Mouse (Mus musculus) spleen, embryonic (tissue): Measurements from ENCODE around the gene Mboat2.

Source experiments
- CTCF ChIA-PET: fragments of 350-600 bp; sonication (Branson Sonifier 250); formaldehyde crosslinking; loops from one replicate; lab custom pipeline; 2022; lab: Charles Lee

The Mboat2 gene

DNA sequence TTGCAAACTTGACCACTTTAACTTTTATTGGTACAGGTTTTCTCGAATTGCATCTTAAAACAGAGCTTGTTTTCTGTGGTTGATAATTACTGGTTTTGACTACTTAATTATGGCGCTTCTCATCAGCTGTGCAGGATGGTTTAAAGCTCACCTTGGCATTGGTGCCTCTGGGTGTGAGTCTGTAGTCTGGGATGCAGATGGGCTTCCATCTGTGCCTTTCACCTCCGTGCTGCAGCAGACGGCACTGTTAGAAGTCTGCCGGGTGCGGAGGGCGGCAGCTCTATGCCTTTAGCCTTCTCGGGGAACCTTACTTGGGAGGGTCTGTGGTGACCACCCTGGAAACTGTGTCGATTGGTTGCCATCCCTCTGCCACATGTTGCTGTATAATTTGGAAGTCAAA is 29.8 kb downstream of the Mboat2 start:
- CTCF ChIA-PET, result no interaction called here

DNA sequence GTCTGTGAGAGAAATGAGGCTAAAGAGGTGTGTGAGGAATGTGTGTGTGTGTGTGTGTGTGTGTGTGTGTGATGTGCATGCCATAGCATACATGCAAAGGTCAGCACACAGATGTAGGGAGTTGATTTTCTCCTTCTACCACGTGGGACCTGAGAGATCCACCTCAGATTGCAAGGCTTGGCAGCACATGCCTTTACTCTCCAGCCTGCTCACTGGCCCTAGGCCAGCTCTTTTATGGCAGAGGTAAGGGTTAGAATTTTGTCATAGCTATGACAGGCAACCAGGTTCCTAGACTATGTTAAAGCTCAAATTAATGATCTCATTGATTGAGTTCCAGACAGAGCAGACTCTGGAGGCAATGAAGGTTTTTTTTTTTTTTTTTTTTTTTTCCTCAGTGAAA is 33.1 kb downstream of the Mboat2 start:
- CTCF ChIA-PET, result interaction anchor here (0.6 kb wide), 2 partner anchors 17 to 261 kb away, joined by 3 to 10 read pairs; no protein-coding TSS in a partner anchor

DNA sequence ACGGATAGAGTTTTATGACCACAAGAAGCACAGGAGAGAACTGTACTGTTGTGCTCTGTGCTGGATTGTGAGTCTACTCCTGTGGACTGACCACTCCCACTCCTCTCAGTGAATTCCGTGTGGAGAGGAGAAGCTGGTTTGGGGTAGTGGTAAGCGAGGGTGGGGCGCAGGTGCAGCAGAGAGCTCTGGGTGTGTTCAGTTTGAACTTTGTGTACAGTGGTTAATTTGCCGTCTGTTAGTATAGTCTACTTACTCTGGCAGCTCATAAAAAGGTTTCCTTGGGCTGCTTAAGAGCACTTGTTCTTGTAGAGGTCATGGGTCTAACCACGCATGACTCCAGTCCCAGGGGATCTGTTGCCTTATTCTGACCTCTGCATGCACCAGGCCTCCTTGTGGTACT is 36.0 kb downstream of the Mboat2 start:
- CTCF ChIA-PET, result no interaction called here

DNA sequence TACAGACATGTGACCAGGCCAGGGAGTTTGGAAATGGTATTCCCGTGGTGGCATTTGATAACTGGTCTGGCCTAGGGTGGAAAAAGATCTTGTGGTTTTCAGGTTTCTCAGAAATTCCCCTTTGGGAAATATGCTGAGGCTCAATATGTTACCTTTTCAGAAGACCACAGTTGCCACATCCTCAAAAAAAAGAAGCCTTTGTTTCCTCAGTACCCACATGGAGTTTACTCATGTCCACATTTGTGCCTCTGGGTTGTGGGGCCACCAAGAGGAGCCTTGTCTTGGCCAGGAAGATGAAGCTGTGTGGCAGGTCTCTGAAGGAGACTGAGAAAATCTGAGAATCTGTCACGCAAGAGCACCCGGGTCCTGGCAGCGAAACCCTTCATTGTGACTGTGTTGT is 38.0 kb downstream of the Mboat2 start:
- CTCF ChIA-PET, result no interaction called here

DNA sequence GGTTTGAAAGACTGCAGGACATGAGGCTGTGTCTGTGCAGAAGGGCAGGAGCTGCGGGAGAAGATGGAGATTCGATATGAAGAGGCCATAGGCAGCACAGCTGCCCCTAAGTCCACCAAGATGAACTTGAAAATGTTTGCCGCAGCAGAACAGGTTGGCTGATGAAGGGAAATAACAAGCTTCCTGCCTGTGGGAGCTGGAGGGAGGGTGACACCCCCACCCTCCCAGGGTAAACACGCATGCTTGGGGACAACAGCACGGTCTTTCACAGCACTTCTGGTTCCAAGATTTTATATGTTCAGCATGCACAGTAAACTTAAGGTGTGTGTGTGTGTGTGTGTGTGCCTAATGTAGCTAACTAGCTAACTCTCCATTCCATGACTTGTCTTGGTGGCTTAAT is 38.6 kb downstream of the Mboat2 start:
- CTCF ChIA-PET, result no interaction called here

- CTCF ChIA-PET, result no interaction called here
Measured at GRCm38 (mm10) chr12:24870901-24871300, 40.2 kb downstream of the Mboat2 start.

DNA sequence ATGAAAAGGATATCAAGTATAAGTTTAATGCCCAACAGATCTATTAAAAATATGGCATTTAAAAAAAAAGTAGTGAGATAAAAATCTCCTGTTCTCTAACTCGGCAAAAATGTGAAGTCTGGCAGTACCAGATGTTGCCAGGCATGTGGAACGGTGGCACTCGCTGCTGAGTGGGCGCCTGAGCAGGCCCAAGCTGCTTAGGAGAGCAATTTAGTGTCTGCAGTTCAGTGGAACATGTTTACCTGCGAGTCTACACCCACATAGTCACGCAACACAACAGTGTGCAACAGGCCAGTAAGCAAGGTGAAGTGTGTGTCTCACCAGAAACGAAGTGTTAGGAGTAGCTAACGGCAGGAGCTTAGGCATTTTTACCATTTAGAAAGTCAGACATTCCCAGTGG is 41.6 kb downstream of the Mboat2 start:
- CTCF ChIA-PET, result no interaction called here

DNA sequence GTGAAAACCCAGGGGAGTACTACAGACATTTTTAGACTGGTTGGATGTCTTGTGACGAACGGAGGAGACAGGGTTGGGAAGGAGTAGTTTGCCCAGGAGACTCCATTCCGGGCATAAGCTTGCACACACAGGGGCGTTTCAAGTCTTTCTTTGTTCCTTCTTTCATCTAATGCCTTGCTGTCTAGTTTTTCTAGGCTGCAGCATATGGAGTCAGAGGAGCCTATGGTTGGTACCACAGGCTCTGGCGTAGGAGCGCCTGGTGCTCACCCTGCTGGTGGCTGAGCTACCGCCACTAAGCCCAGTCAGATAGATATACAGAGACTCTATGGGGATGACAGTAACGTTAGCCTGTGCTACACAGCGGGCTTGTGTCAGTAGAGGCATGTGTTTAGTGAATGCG is 42.0 kb downstream of the Mboat2 start:
- CTCF ChIA-PET, result no interaction called here

- CTCF ChIA-PET, result no interaction called here
Measured at GRCm38 (mm10) chr12:24875908-24876307, 45.2 kb downstream of the Mboat2 start.

DNA sequence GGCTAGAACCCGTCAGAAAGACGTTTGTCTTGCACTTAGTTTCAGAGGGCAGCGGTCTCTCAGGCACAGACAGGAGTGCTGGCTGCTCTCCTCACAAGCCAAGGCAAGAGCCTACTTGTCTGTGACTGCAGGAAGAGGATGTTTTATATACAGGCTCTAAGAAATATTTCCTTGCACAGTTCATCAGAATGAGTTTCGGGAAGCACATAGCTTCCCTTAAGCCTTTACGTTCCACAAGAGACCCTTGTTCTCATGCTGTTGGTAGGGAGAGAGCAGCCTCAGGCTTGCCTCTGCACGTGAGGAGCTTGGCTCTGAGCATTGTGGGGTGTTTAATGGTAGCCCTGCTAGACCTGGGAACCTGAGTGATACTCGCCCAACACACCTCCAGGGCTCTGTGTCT is 46.6 kb downstream of the Mboat2 start:
- CTCF ChIA-PET, result no interaction called here

- CTCF ChIA-PET, result no interaction called here
Measured at GRCm38 (mm10) chr12:24878090-24878489, 47.4 kb downstream of the Mboat2 start.

DNA sequence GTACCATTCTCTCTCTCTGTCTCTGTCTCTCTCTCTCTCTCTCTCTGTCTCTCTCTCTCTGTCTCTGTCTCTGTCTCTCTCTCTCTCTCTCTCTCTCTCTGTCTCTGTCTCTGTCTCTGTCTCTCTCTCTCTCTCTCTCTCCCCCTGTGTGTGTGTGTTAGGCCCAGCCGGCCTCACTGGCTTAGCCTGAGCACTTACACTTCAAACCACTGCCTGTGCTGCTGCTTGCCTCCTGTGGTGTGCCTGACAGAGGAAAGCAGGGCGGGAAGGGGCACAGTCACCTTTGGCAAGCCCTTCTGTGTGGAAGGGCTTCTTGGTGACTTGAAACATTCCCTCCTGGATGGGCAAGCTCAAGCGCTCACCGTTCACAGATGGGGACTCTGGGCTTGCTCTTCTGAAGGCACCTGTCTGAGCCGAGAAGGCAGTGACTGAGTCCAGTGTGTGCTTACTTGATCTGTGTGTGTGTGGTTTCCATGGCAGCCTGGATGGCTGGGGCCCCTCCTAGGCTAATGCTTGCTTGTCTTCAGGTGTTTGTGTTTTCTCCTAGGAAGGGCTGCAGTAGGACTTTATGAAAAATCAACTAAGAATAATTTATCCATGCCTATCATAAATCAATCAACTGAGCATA is 48.2 kb downstream of the Mboat2 start:
- CTCF ChIA-PET, result no interaction called here

GRCm38 (mm10) chr12:24879613-24880029 is 48.9 kb downstream of the Mboat2 start:
- CTCF ChIA-PET, result no interaction called here

DNA sequence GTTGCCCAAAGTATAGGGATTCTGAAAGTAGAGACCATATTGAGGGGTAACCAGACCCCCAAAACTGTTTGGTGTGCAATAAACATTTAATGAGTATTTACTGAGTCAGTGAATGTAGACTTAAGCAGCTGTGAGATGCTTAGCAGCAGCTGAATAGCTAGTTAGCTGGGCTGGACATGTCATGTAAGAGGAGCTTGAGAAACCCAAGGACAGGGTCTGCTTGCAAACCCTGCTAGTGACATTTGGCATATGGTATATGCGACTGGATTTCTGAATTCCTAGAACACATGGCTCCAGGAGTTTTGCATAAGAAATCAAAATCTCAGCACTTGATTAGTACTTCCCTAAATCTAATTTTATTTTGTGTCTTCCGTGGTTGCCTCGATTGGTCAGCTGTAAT is 52.6 kb downstream of the Mboat2 start:
- CTCF ChIA-PET, result no interaction called here

- CTCF ChIA-PET, result no interaction called here
Measured at GRCm38 (mm10) chr12:24886800-24887199, 56.1 kb downstream of the Mboat2 start.

GRCm38 (mm10) chr12:24889371-24890051 is 58.8 kb downstream of the Mboat2 start:
- CTCF ChIA-PET, result no interaction called here

DNA sequence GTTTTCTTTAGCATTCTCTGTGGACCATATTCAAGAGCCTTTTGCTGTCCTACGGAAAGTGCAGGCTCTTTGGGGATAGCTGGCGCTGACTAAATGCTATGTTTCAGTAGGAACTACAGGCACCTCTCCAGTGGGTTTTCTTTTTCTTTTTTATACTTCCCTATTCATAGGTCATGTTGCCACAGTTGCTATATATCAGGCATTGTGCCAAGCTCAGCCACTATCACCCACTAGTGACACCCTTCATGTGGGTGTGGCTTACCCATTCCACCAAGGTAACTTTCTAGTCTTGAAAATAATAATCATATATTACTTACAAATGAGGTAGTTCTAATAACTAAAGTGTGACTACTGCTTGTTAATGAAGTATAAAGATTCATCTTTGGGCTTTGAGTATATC is 59.5 kb downstream of the Mboat2 start:
- CTCF ChIA-PET, result no interaction called here

DNA sequence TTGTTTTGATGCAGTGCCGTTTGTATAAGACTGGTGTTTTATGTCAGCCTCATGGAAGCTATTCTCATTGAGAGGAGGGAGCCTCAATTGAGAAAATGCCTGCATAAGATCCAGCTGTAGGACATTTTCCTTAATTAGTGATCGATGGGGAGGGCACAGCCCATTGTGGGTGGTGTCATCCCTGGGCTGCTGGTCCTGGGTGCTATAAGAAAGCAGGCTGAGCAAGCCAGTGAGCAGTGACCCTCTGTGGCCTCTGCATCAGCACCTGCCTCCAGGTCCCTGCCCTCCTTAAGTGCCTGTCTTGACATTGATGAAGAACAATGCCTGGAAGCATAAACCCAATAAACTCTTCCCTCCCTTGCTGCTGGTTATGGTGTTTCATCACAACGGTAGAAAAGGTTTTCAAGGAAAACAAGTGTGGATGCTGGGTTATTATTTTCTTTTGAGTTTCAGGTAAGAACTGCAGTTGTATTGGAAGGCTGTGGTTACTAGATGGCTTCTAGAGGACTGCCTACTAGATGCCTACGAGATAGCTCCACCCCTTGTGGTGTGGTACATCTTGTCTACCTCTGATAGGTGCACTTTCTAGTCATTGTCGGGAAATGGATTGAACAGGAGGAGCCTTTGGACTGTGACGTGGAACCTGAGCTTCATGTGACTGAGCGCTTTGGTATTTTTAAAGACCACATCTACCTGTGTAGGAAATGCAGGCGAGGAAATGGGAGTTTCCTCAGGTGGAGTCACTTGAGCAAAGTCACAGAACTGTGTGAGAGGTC is 60.2 kb downstream of the Mboat2 start:
- CTCF ChIA-PET, result no interaction called here

DNA sequence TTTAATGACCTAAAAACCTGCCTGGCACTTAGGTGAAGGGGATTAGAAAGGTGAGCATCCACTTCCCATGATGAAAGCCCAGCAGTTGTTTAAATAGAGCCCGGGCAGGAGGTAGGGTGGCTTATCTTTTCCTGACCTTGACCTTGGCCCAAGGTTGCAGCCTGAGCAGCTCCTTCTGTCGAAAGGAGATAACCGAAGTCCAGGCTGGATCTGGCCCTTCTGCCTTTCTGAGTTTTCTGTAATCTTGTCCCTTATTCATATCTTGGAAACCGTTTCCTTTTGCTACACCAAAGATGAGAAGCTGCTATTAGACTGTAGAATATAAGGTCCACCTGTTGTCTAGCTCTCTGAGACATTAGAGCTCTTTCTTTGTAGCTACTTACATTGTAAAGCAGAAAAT is 61.9 kb downstream of the Mboat2 start:
- CTCF ChIA-PET, result no interaction called here

GRCm38 (mm10) chr12:24893777-24894468 is 63.2 kb downstream of the Mboat2 start:
- CTCF ChIA-PET, result no interaction called here

DNA sequence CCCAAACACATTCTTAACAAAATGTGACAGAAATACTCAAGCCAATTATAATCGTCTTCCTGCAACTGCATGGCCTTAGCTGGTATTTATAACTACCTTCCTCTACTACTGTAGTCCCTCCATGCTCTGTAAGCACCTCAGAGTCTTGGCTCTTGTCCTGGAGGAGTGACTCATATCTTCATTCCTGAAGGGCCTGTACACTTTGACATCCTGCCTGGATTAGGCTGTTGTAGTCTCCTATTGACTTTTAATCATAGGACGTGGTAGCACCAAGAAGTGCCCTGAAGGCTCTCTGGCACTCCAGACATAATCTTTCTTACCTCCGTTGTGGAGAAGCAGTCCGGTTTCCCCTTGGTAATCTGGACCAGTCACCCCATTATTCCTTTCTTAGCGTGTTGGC is 64.7 kb downstream of the Mboat2 start:
- CTCF ChIA-PET, result no interaction called here

GRCm38 (mm10) chr12:24897354-24897753 is 66.7 kb downstream of the Mboat2 start:
- CTCF ChIA-PET, result no interaction called here
